Mouse (Mus musculus): ENCODE measurements around the gene Ptgs1.
A peak's percentile ranks its signal among the peaks of the same experiment; 100 is the strongest.

Gene Ptgs1

GRCm38 (mm10) chr2:36252505-36252904 is 22.3 kb downstream of the Ptgs1 start:
- DNase-seq = no peak

- DNase-seq = no peak
Measured at GRCm38 (mm10) chr2:36254445-36254844, 24.2 kb downstream of the Ptgs1 start.

GRCm38 (mm10) chr2:36256931-36257330 is 26.7 kb downstream of the Ptgs1 start:
- DNase-seq = no peak

GRCm38 (mm10) chr2:36259382-36259781 is 29.2 kb downstream of the Ptgs1 start:
- no peak for DNase-seq

GRCm38 (mm10) chr2:36259798-36260540 is 29.7 kb downstream of the Ptgs1 start:
- DNase-seq = no peak

- DNase-seq = no peak
Measured at GRCm38 (mm10) chr2:36262025-36262424, 31.8 kb downstream of the Ptgs1 start.

GRCm38 (mm10) chr2:36269458-36269857 is 39.2 kb downstream of the Ptgs1 start:
- no peak for DNase-seq

GRCm38 (mm10) chr2:36270186-36270585 is 40.0 kb downstream of the Ptgs1 start:
- DNase-seq = no peak

GRCm38 (mm10) chr2:36271085-36271484 is 40.9 kb downstream of the Ptgs1 start:
- DNase-seq = no peak

- no peak for DNase-seq
Measured at GRCm38 (mm10) chr2:36272288-36272950, 42.2 kb downstream of the Ptgs1 start.

- peak in 1 of 2 experiments; percentile 24 for DNase-seq
Measured at GRCm38 (mm10) chr2:36276454-36276853, 46.2 kb downstream of the Ptgs1 start.

GRCm38 (mm10) chr2:36278760-36279159 is 48.5 kb downstream of the Ptgs1 start:
- DNase-seq = no peak

- DNase-seq = no peak
Measured at GRCm38 (mm10) chr2:36281138-36281537, 50.9 kb downstream of the Ptgs1 start.

- no peak for DNase-seq
Measured at GRCm38 (mm10) chr2:36282301-36282700, 52.1 kb downstream of the Ptgs1 start.

All from spleen, adult 18-20 months (tissue).